25 mouse cellular contexts compared by ENCODE assay signal in genomic region chr9:91395066-91395772, GRCm38 (mm10). TPM values are rescaled to one million over a fixed set of nuclear protein-coding genes. Genes with fewer than 3 reads are reported as not detected.
DNase-seq lines count a peak whose midpoint lies in the region; ATAC-seq lines count a peak whose summit lies in the region.
"Had no signal": no experiment of that assay in that cellular context is flagged by ENCODE, and none has a peak within 500 bp of the region (broad histone marks: within the 10 kb centered on the region; RNA-seq: fewer than 3 reads in every experiment).

No protein-coding gene starts in this region.

- no peaks in the 10 kb centered on the region for H3K36me3 ChIP-seq in hindbrain, embryonic 10.5 days
- H3K36me3 ChIP-seq in hindbrain, embryonic 12.5 days = no peaks in the 10 kb centered on the region
- H3K36me3 ChIP-seq in neural tube, embryonic 15.5 days = no peaks in the 10 kb centered on the region
- H3K36me3 ChIP-seq: heart, embryonic 15.5 days; intestine, embryonic 15.5 days; limb, embryonic 12.5 days had no signal

- peak; percentile 61 to 69 for DNase-seq in cerebellum, postnatal 10 days
- no peak for DNase-seq in cerebellum, adult 18-20 months
- DNase-seq in hindbrain, embryonic 10.5 days (ENCODE audit: low spot score) = peak; percentile 24
- peak; percentile 32 for DNase-seq in neural tube, embryonic 10.5 days (ENCODE audit: extremely low spot score, low spot score)
- no peak for DNase-seq in spleen, adult 18-20 months
- no peak for DNase-seq in left cerebral cortex, postnatal 4 days
- DNase-seq: adrenal gland, adult 8-10 months; cerebellum, adult 11-12 months; gastrocnemius, postnatal 36 days; heart, postnatal 4 days; kidney, adult 8-10 months; kidney, postnatal 10 days; liver, postnatal 0 days had no signal

- H3K27me3 ChIP-seq in hindbrain, embryonic 10.5 days (ENCODE audit: insufficient read depth, poor library complexity, severe bottlenecking) = peaks cover 100% of the 10 kb centered on the region
- peaks cover 95% of the 10 kb centered on the region for H3K27me3 ChIP-seq in hindbrain, embryonic 12.5 days
- H3K27me3 ChIP-seq in neural tube, embryonic 15.5 days (replicated peaks) = peaks cover 82% of the 10 kb centered on the region

- H3K27ac ChIP-seq in hindbrain, embryonic 10.5 days = no peak overlapping the region
- H3K27ac ChIP-seq in hindbrain, embryonic 12.5 days = no peak overlapping the region
- no peak overlapping the region; the same call in 1 of the 2 replicates for H3K27ac ChIP-seq in neural tube, embryonic 15.5 days (replicated peaks)
- H3K27ac ChIP-seq: heart, embryonic 15.5 days; intestine, embryonic 15.5 days; limb, embryonic 12.5 days; macrophage had no signal

- H3K4me1 ChIP-seq in hindbrain, embryonic 10.5 days (replicated peaks) = peaks cover 36% of the 10 kb centered on the region
- H3K4me1 ChIP-seq in hindbrain, embryonic 12.5 days = peaks cover 5% of the 10 kb centered on the region; the same call in 1 of the 2 replicates
- no peaks in the 10 kb centered on the region for H3K4me1 ChIP-seq in neural tube, embryonic 15.5 days
- H3K4me1 ChIP-seq: heart, embryonic 15.5 days; intestine, embryonic 15.5 days; limb, embryonic 12.5 days had no signal

- 7% methylated on average over 14 of the region's 14 CpGs for WGBS in hindbrain, embryonic 10.5 days
- WGBS in hindbrain, embryonic 12.5 days = 5% methylated on average over 14 of the region's 14 CpGs
- WGBS in neural tube, embryonic 15.5 days = 12% methylated on average over 14 of the region's 14 CpGs

- no peak for ATAC-seq in hindbrain, embryonic 12.5 days (ENCODE audit: low FRiP score)
- ATAC-seq in neural tube, embryonic 15.5 days (ENCODE audit: low FRiP score) = no peak
- ATAC-seq: activated CD4-positive, CD25-positive, alpha-beta regulatory T cell, adult 4 months; intestine, embryonic 15.5 days; liver, postnatal 0 days; lung, postnatal 0 days had no signal

- H3K4me2 ChIP-seq in hindbrain, embryonic 12.5 days (replicated peaks) = no peak overlapping the region
- no peak overlapping the region for H3K4me2 ChIP-seq in neural tube, embryonic 15.5 days
- H3K4me2 ChIP-seq: heart, embryonic 15.5 days; intestine, embryonic 15.5 days; limb, embryonic 12.5 days; liver, embryonic 11.5 days had no signal

- H3K4me3 ChIP-seq in hindbrain, embryonic 10.5 days = no peak overlapping the region
- no peak overlapping the region for H3K4me3 ChIP-seq in hindbrain, embryonic 12.5 days
- no peak overlapping the region for H3K4me3 ChIP-seq in neural tube, embryonic 15.5 days (replicated peaks)
- H3K4me3 ChIP-seq: heart, embryonic 15.5 days; intestine, embryonic 15.5 days; limb, embryonic 12.5 days had no signal

- H3K9me3 ChIP-seq in hindbrain, embryonic 10.5 days = no peaks in the 10 kb centered on the region
- H3K9me3 ChIP-seq in hindbrain, embryonic 12.5 days (replicated peaks) = no peaks in the 10 kb centered on the region
- no peaks in the 10 kb centered on the region for H3K9me3 ChIP-seq in neural tube, embryonic 15.5 days (replicated peaks)
- H3K9me3 ChIP-seq: heart, embryonic 15.5 days; intestine, embryonic 15.5 days; limb, embryonic 12.5 days had no signal

- H3K9ac ChIP-seq in hindbrain, embryonic 12.5 days = no peak overlapping the region
- no peak overlapping the region for H3K9ac ChIP-seq in neural tube, embryonic 15.5 days (replicated peaks)
- H3K9ac ChIP-seq: heart, embryonic 15.5 days; intestine, embryonic 15.5 days; limb, embryonic 12.5 days; liver, postnatal 0 days had no signal

- intact Hi-C loops in left cerebral cortex, postnatal 4 days (cut with DNase I) = no loop called here

RNA-seq across cellular contexts. Expression of gene Zic1, which starts 29.6 kb away (rescaled TPM):
- 6.9 and 8.1 TPM in 2 replicates for polyA plus RNA-seq in hindbrain, embryonic 10.5 days (2016; fragmentation: Nextera tagmentation; extraction: Ambion mirVana)
- polyA plus RNA-seq in hindbrain, embryonic 12.5 days (2016; fragmentation: Nextera tagmentation; extraction: Ambion mirVana) = 17.0 and 17.9 TPM in 2 replicates
- 9.7 and 13.2 TPM in 2 replicates for polyA plus RNA-seq in neural tube, embryonic 15.5 days (2015; fragmentation: Nextera tagmentation; extraction: Ambion mirVana)
- total RNA-seq in left cerebral cortex, postnatal 4 days (2021) = 10 to 100 TPM; 21.4 to 28.8 TPM
- total RNA-seq: heart, postnatal 4 days; neutrophil, adult 5-6 weeks had no signal
- polyA plus RNA-seq: activated CD4-positive, CD25-positive, alpha-beta regulatory T cell, adult 4 months; intestine, embryonic 15.5 days; liver, postnatal 0 days; lung, postnatal 0 days; macrophage; thymus, postnatal 0 days had no signal

RNA-seq across cellular contexts. Expression of gene Zic4, which starts 33.0 kb away (rescaled TPM):
- 16.9 and 19.8 TPM in 2 replicates for polyA plus RNA-seq in hindbrain, embryonic 10.5 days (2016; fragmentation: Nextera tagmentation; extraction: Ambion mirVana)
- polyA plus RNA-seq in hindbrain, embryonic 12.5 days (2016; fragmentation: Nextera tagmentation; extraction: Ambion mirVana) = 54.0 and 55.0 TPM in 2 replicates
- polyA plus RNA-seq in neural tube, embryonic 15.5 days (2015; fragmentation: Nextera tagmentation; extraction: Ambion mirVana) = 28.3 and 44.9 TPM in 2 replicates
- 1 to 10 TPM; 9.4 to 10.0 TPM for total RNA-seq in left cerebral cortex, postnatal 4 days (2021)
- total RNA-seq: adrenal gland, adult 8-10 months; heart, adult 8-10 months; heart, postnatal 4 days; neutrophil, adult 5-6 weeks had no signal
- polyA plus RNA-seq: activated CD4-positive, CD25-positive, alpha-beta regulatory T cell, adult 4 months; heart, embryonic 15.5 days; intestine, embryonic 15.5 days; liver, embryonic 11.5 days; liver, postnatal 0 days; lung, postnatal 0 days; macrophage; thymus, postnatal 0 days had no signal

Comparison
In these comparisons a context has a peak if more than half of its experiments do, and no peak if none do; other contexts are left out.
1. DNase-seq: peak in cerebellum, postnatal 10 days (2 of 2), hindbrain, embryonic 10.5 days (single experiment) and neural tube, embryonic 10.5 days (single experiment); none in cerebellum, adult 18-20 months (0 of 2), spleen, adult 18-20 months (0 of 2) and left cerebral cortex, postnatal 4 days (single experiment).